In genomic region chr2:58135061-58135463, GRCm38 (mm10) we compare ENCODE assay signal across 13 mouse cellular contexts.
DNase-seq lines count a peak whose midpoint lies in the region; ATAC-seq and TF ChIP-seq lines count a peak whose summit lies in the region.
"Had no signal": no experiment of that assay in that cellular context is flagged by ENCODE, and none has a peak within 500 bp of the region (broad histone marks: within the 10 kb centered on the region; RNA-seq: fewer than 3 reads in every experiment).

No protein-coding gene starts in this region.

- no peak overlapping the region for H3K9ac ChIP-seq in midbrain, embryonic 11.5 days (ENCODE audit: low read length)
- H3K9ac ChIP-seq in hindbrain, postnatal 0 days (replicated peaks; ENCODE audit: low read length) = no peak overlapping the region
- H3K9ac ChIP-seq: forebrain, embryonic 15.5 days; heart, embryonic 13.5 days; liver, embryonic 15.5 days had no signal

- H3K9me3 ChIP-seq in midbrain, embryonic 11.5 days (ENCODE audit: control insufficient read depth, low read length) = no peaks in the 10 kb centered on the region
- H3K9me3 ChIP-seq in hindbrain, postnatal 0 days (ENCODE audit: low read length) = no peaks in the 10 kb centered on the region
- H3K9me3 ChIP-seq: forebrain, embryonic 15.5 days; heart, embryonic 13.5 days; liver, embryonic 15.5 days had no signal

- H3K27ac ChIP-seq in left cerebral cortex, adult 2 months = no peak overlapping the region
- H3K27ac ChIP-seq in midbrain, embryonic 11.5 days (ENCODE audit: low read depth, low read length) = no peak overlapping the region
- no peak overlapping the region for H3K27ac ChIP-seq in hindbrain, postnatal 0 days
- H3K27ac ChIP-seq: forebrain, embryonic 15.5 days; heart, embryonic 13.5 days; liver, embryonic 15.5 days had no signal

- intact Hi-C loops in left cerebral cortex, adult 2 months (cut with DNase I) = no loop called here

- peak; percentile 12; the same call in 1 of the 2 replicates for ATAC-seq in megakaryocyte, adult 5-6 weeks (ENCODE audit: poor library complexity, severe bottlenecking)
- ATAC-seq in midbrain, embryonic 11.5 days (ENCODE audit: low FRiP score) = no peak
- no peak for ATAC-seq in hindbrain, postnatal 0 days
- ATAC-seq: forebrain, embryonic 15.5 days had no signal

- H3K36me3 ChIP-seq in midbrain, embryonic 11.5 days (ENCODE audit: control insufficient read depth, insufficient read depth, low read length) = no peaks in the 10 kb centered on the region
- H3K36me3 ChIP-seq in hindbrain, postnatal 0 days (ENCODE audit: insufficient read depth, low read length) = no peaks in the 10 kb centered on the region
- H3K36me3 ChIP-seq: forebrain, embryonic 15.5 days; heart, embryonic 13.5 days; liver, embryonic 15.5 days had no signal

- TF ChIP-seq CTCF in left cerebral cortex, adult 2 months (IDR thresholded peaks at IDR 0.05) = no peak
- TF ChIP-seq CTCF in hindbrain, postnatal 0 days (IDR thresholded peaks at IDR 0.05; ENCODE audit: low read depth) = no peak

- WGBS in midbrain, embryonic 11.5 days = 83% methylated on average over 2 of the region's 2 CpGs
- WGBS in hindbrain, postnatal 0 days = 83% methylated on average over 2 of the region's 2 CpGs

- H3K4me2 ChIP-seq in midbrain, embryonic 11.5 days = no peak overlapping the region
- H3K4me2 ChIP-seq in hindbrain, postnatal 0 days (ENCODE audit: low read depth, low read length) = no peak overlapping the region
- H3K4me2 ChIP-seq: forebrain, embryonic 15.5 days; heart, embryonic 13.5 days; liver, embryonic 15.5 days had no signal

- H3K4me1 ChIP-seq in midbrain, embryonic 11.5 days (ENCODE audit: control insufficient read depth, insufficient read depth, low read length) = no peaks in the 10 kb centered on the region
- H3K4me1 ChIP-seq in hindbrain, postnatal 0 days (ENCODE audit: insufficient read depth, low read length) = no peaks in the 10 kb centered on the region
- H3K4me1 ChIP-seq: forebrain, embryonic 15.5 days; heart, embryonic 13.5 days had no signal

- peak; percentile 14 to 31 for DNase-seq in left cerebral cortex, adult 18-20 months (ENCODE audit: low spot score in 2 of 2)
- no peak for DNase-seq in left cerebral cortex, adult 2 months (ENCODE audit: extremely low spot score in 1 of 2, low spot score in 2 of 2)
- DNase-seq in CD4-positive, CD25-positive, alpha-beta regulatory T cell, adult 2 months (ENCODE audit: low read depth, low spot score) = peak; percentile 70
- DNase-seq in cerebellum, adult 8-10 months = peak; percentile 48
- no peak for DNase-seq in midbrain, embryonic 11.5 days (ENCODE audit: low spot score, missing footprints)
- no peak for DNase-seq in ovary, postnatal 10 days (ENCODE audit: low spot score)
- DNase-seq in hindbrain, postnatal 0 days (ENCODE audit: low spot score) = no peak
- DNase-seq: kidney, adult 2 months; layer of hippocampus, adult 9-11 months had no signal

- no peak overlapping the region for H3K4me3 ChIP-seq in left cerebral cortex, adult 2 months
- H3K4me3 ChIP-seq in midbrain, embryonic 11.5 days (ENCODE audit: low read depth, low read length) = no peak overlapping the region
- no peak overlapping the region for H3K4me3 ChIP-seq in hindbrain, postnatal 0 days (ENCODE audit: low read length)
- H3K4me3 ChIP-seq: forebrain, embryonic 15.5 days; heart, embryonic 13.5 days; liver, embryonic 15.5 days had no signal

- H3K27me3 ChIP-seq in midbrain, embryonic 11.5 days (ENCODE audit: control insufficient read depth, insufficient read depth, low read length) = no peaks in the 10 kb centered on the region
- no peaks in the 10 kb centered on the region for H3K27me3 ChIP-seq in hindbrain, postnatal 0 days (ENCODE audit: insufficient read depth, low read length)
- H3K27me3 ChIP-seq: forebrain, embryonic 15.5 days; heart, embryonic 13.5 days; liver, embryonic 15.5 days had no signal

Comparison
In these comparisons a context has a peak if more than half of its experiments do, and no peak if none do; other contexts are left out.
1. DNase-seq: peak in left cerebral cortex, adult 18-20 months (2 of 2), CD4-positive, CD25-positive, alpha-beta regulatory T cell, adult 2 months (single experiment) and cerebellum, adult 8-10 months (single experiment); none in left cerebral cortex, adult 2 months (0 of 2), midbrain, embryonic 11.5 days (single experiment), ovary, postnatal 10 days (single experiment) and hindbrain, postnatal 0 days (single experiment).